Mouse (Mus musculus): ENCODE results near the gene Styk1. TPM values are rescaled to one million over a fixed set of nuclear protein-coding genes. Genes with fewer than 3 reads are reported as not detected.

Gene Styk1
- polyA plus RNA-seq (2015; fragmentation: Nextera tagmentation; extraction: Ambion mirVana): 3.7 and 3.9 TPM in 2 replicates

DNA sequence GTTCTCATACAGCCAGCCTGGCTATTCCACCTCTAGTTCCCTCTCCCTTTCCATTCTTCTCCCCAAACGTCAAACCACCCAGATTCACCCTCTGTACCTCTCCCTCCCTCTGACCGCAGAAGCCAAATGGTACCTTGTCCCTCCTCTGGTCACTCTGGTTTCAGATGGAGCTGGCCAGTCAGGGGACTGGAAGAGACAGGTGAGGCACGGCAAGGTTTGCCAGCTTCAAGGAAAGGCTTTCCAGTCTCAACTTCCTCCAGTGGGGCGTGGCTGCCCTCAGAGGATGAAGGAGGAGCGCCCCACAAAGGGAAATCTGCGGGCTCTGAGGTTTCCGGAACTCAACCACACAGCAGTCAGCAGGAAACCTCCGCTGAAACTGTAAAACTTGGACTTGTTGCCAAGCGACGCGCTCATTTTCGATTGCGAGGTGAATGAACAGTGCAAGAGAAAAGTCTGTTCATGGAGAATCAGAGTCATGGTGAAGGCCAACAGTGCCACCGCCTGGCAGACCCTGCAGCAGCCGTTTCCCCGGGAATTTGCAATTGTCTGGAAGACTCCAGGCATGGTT, at the start of gene Styk1:
Styk1 (minus strand) TSS at position 246 of the 568 bp plus-strand sequence.
- H3K27ac ChIP-seq: no peak within 1 kb of the TSS
- peak within 1 kb of the TSS; percentile 63 for H3K4me2 ChIP-seq
- peak within 1 kb of the TSS; percentile 39 for H3K4me3 ChIP-seq (replicated peaks)
- H3K9me3 ChIP-seq (replicated peaks): no peaks in the 10 kb centered on the region
- peaks cover 6% of the 10 kb centered on the region for H3K4me1 ChIP-seq
- no peaks in the 10 kb centered on the region for H3K27me3 ChIP-seq
- 1% methylated on average over 16 of the region's 16 CpGs for WGBS
- H3K9ac ChIP-seq: 0 out of 2 replicates have a peak within 1 kb of the TSS, but pooled peaks have one; percentile 29
- ATAC-seq (replicated peaks; ENCODE audit: low FRiP score): peak; percentile 94
- no peaks in the 10 kb centered on the region for H3K36me3 ChIP-seq

DNA sequence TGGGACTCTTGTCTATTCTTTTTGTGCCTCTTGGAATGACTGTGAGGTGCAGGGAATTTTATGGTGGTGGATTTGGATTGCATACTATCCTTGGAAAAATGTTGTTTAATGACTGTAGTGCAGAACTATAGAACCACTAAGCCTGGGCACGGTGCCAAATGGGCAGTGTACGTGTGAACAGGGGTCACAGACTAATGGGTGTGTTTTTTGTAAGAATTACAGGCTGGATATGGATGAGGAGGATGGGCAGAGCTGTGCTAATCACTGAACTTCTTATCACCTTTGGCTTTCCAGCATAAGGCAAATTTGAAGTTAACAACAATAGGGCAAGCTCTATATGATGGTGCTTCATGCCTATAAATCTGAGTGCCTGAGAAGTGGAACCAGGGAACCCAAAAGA, 49.6 kb upstream of the Styk1 start:
- H3K4me3 ChIP-seq (replicated peaks): no peak overlapping the region
- no peaks in the 10 kb centered on the region for H3K9me3 ChIP-seq (replicated peaks)
- WGBS: 39% methylated on average over 2 of the region's 2 CpGs
- no peak overlapping the region for H3K4me2 ChIP-seq
- H3K27ac ChIP-seq: no peak overlapping the region
- ATAC-seq (replicated peaks; ENCODE audit: low FRiP score): no peak
- H3K27me3 ChIP-seq: no peaks in the 10 kb centered on the region
- peaks cover 10% of the 10 kb centered on the region for H3K4me1 ChIP-seq
- no peak overlapping the region for H3K9ac ChIP-seq
- H3K36me3 ChIP-seq: no peaks in the 10 kb centered on the region

DNA sequence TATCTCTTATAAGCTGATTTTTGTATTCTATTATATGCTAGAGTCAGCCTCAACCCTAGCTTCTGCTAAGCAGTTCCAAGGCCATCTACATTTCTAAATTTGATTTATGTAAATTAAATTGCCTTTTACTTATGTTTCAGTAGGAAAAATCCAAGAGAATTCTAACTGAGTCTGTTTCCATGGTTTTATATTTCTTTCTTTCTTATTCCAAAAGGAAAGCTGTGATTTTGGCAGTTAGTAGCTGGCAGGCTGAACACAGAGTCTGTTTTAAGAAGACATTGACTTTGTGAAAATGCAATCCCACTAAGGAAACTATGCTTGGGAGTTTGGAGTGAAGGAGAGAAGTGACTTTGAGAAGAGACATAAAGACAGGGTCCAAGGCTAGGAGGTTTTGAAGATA, 49.2 kb upstream of the Styk1 start:
- ATAC-seq (replicated peaks; ENCODE audit: low FRiP score): no peak
- no peak overlapping the region for H3K27ac ChIP-seq
- H3K36me3 ChIP-seq: no peaks in the 10 kb centered on the region
- H3K9me3 ChIP-seq (replicated peaks): no peaks in the 10 kb centered on the region
- H3K4me3 ChIP-seq (replicated peaks): no peak overlapping the region
- no peak overlapping the region for H3K4me2 ChIP-seq
- H3K4me1 ChIP-seq: peaks cover 10% of the 10 kb centered on the region
- H3K9ac ChIP-seq: no peak overlapping the region
- no peaks in the 10 kb centered on the region for H3K27me3 ChIP-seq

DNA sequence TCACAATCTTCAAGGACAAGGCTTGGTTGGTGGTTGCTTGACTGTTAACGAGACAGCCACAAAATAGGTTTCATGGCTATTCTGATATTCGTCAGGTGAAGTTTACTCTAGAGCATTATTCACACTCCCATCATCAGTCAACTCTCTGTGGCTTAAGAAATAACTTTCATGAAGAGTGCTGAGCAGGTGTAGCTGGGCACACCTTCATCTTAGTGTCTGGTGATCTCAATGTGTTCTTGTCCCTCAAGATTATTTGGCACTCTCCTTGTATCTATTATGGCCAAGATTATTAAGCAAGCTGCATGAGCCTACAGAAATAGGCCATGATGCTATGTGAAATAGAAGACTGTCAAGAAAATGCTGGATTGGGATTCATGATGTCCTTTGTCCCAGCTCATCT, 47.9 kb upstream of the Styk1 start:
- no peak overlapping the region for H3K27ac ChIP-seq
- no peak overlapping the region for H3K4me2 ChIP-seq
- 93% methylated on average over 2 of the region's 2 CpGs for WGBS
- H3K9me3 ChIP-seq (replicated peaks): no peaks in the 10 kb centered on the region
- H3K9ac ChIP-seq: no peak overlapping the region
- no peak overlapping the region for H3K4me3 ChIP-seq (replicated peaks)
- peaks cover 4% of the 10 kb centered on the region; the same call in 1 of the 2 replicates for H3K4me1 ChIP-seq
- no peaks in the 10 kb centered on the region for H3K27me3 ChIP-seq
- H3K36me3 ChIP-seq: no peaks in the 10 kb centered on the region
- no peak for ATAC-seq (replicated peaks; ENCODE audit: low FRiP score)

DNA sequence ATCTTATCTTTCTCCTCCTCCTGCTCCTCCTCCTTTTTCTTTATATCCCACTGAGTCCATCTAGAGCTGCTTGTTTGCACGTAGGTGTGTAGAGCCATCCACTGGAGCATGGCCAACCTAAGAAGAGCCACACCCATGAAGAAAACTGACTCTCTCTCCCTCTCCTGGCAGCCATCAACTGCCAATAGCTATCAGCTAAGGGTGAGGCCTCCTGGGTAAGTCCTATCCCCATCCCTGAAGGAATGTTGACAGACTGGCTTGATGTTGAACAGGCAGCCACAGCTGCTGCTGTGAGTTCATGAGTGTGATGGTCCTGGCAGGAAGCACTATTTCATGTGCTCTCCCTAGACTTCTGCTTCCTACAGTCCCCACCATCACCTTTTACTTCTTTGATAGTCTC, 43.3 kb upstream of the Styk1 start:
- no peaks in the 10 kb centered on the region for H3K4me1 ChIP-seq
- H3K4me2 ChIP-seq: no peak overlapping the region
- no peak overlapping the region for H3K4me3 ChIP-seq (replicated peaks)
- no peak for ATAC-seq (replicated peaks; ENCODE audit: low FRiP score)
- 38% methylated on average over 1 of the region's 1 CpGs for WGBS
- H3K9me3 ChIP-seq (replicated peaks): no peaks in the 10 kb centered on the region
- H3K9ac ChIP-seq: no peak overlapping the region
- no peaks in the 10 kb centered on the region for H3K36me3 ChIP-seq
- H3K27me3 ChIP-seq: no peaks in the 10 kb centered on the region
- H3K27ac ChIP-seq: no peak overlapping the region

DNA sequence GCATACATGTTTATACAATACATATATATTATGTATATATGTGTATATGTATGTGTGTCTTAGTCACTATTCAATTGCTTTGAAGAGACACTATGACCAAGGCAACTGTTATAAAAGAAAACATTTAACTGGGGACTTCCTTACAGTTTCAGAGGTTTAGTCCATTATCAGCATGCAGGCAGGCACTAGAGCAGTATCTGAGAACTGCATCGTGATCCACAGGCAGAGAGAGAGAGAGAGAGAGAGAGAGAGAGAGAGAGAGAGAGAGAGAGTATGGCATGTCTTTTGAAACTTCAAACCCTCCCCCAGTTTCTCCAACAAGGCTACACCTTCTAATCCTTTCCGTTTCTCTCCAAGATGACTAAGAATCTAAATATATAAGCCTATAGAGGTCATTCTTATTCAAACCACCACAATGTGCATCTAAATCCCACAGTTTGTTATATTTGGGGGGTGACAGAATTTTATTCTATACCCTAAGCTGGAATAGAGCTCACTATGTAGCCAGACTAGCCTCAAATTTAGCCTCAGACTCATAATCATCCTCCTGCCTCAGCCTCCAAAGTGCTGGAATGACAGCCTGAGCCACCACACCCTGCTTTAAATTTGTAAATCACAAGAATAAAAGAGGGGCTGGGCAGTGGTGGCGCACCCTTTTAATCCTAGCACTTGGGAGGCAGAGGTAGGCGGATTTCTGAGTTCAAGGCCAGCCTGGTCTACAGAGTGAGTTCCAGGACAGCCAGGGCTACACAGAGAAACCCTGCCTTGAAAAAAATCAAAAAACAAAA, 40.7 kb upstream of the Styk1 start:
- Histone ChIP-seq H3K4me2 (no peak overlapping the region), H3K9ac (no peak overlapping the region), H3K36me3 (no peaks in the 10 kb centered on the region), H3K27me3 (no peaks in the 10 kb centered on the region), H3K9me3 (replicated peaks) (no peaks in the 10 kb centered on the region), H3K27ac (no peak overlapping the region), H3K4me3 (replicated peaks) (no peak overlapping the region), H3K4me1 (no peaks in the 10 kb centered on the region)
- 73% methylated on average over 4 of the region's 4 CpGs for WGBS
- ATAC-seq (replicated peaks; ENCODE audit: low FRiP score): no peak

DNA sequence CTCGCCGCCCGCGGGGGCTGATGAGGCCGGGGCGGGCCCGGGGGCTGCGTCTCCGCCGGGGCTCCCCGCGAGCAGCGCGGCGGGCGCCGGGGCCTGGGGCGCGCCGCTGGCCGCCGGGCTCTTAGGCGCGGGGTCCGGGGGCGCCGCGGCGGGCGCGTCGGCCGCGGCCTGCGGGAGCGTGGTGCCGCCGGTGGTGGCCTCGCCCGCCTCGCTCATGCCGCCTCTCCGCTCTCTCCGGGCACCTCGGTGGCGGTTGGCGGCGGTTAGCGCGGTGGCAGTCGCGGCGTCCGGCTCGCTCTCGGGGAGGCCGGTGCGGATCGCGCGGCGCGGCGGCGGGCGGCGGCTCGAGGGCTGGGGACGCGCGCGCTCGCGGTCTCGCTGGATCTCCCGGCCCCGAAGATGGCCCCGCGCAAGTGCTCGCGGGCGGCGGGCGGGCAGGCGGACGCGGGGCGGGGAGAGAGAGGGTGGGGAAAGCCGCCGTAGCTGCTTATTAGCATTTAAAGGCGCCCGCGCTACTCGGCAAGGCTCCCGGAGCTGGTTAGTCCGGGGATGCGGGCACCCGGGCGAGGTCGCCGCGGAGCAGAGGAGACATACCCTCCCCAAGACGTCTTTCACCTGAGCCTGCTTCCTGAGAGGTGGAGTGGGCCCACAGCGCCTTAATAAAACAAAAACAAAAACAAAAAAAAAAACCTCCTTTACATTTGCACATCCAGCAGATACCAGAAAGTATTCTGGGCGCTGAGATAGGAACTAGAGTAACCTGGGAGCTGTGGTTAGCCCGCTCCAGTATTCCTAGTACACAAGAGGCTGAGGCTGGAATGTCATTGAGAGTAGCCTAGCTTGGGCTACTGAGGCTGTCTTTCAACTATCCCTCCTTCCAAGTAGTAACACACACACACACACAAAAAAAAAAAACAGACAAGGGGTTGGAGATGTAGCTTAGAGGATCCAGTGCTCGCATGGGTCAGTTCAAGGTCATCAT, 34.9 kb upstream of the Styk1 start, which contains the start of gene Ybx3:
Ybx3 (minus strand) TSS at position 437 of the 982 bp plus-strand sequence.
- WGBS: under 1% methylated on average over 53 of the region's 107 CpGs
- peak within 1 kb of the TSS; percentile 97 for H3K9ac ChIP-seq

DNA sequence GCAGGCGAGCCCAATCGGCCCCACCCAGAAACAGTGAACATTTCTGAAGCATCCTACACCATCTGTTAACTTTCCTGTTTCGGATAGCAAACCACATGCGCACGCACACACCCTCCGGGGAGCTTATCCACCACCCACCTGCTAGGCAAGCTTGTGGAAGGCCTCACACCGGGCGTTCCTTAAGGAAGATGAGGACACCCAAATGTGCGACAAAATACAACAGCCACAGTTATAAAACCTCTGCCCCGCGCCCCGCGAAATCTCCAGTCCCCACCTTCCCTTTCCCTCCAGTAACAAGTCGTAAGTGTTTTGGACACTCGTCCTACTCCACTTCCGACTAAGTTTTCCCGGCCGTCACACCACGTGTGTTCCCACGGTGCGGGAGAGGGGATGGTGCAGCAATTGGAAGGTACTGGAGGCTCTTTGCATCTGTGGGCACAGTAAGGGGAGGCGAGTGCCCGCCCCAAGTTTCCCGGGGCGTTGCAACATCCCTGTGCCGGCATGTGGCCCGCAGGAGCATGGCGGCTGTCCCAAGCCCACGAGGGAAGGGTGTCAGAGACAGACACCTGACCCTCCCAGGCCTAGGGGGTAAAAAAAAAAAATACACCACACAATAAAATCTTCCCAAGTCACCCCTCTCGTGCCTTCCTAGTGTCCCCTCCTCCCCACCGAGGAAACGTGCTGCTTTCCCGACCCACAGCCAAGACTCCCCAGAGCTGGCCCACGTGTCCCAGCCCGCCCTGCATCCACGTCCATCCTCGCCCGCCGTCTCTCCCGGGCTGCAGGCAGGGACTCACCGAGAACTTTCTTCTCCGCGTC, 34.0 kb upstream of the Styk1 start:
- Histone ChIP-seq H3K27ac (peak overlapping the region; percentile 90), H3K4me3 (replicated peaks) (peak overlapping the region; percentile 88), H3K4me1 (peaks cover 48% of the 10 kb centered on the region), H3K9me3 (replicated peaks) (no peaks in the 10 kb centered on the region), H3K4me2 (peak overlapping the region; percentile 85), H3K9ac (peak overlapping the region; percentile 97), H3K27me3 (no peaks in the 10 kb centered on the region), H3K36me3 (no peaks in the 10 kb centered on the region)
- ATAC-seq (replicated peaks; ENCODE audit: low FRiP score): peak; percentile 27
- 1% methylated on average over 43 of the region's 43 CpGs for WGBS

More for the DNA sequence above, 34.9 kb upstream of the Styk1 start, which contains the start of gene Ybx3:
- H3K4me3 ChIP-seq (replicated peaks): peak within 1 kb of the TSS; percentile 88
- no peaks in the 10 kb centered on the region for H3K9me3 ChIP-seq (replicated peaks)
- no peaks in the 10 kb centered on the region for H3K36me3 ChIP-seq
- ATAC-seq (replicated peaks; ENCODE audit: low FRiP score): peak; percentile 94
- peaks cover 39% of the 10 kb centered on the region for H3K4me1 ChIP-seq
- H3K4me2 ChIP-seq: peak within 1 kb of the TSS; percentile 85
- peak within 1 kb of the TSS; percentile 90 for H3K27ac ChIP-seq
- H3K27me3 ChIP-seq: no peaks in the 10 kb centered on the region

DNA sequence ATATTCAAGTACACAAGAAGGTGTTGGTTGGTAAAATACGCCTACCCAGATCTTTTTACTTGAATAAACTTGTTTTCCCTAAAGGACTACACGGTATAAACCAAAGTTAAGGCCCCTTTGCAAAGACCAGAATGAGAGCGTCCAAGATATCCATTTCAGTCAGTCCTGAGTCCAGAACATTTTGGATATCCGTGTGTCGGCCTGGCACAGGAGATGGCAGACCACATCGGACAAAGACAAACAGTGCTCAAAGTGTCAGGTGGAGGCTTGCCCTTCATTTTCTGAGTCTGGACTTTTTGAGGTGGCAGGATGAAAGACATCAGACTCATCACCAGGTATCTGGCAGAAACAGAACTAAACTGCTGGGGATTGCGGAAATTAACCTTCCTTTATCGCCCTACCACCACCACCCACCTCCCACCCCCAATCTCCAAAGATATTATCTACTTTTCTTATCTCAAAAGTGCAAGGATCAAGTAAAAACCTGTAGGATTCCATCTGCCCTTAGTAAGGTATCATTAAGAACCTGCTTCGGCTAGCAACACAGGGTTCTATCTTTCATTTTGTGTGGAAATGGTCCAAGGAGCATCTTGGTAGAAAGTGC, 33.1 kb upstream of the Styk1 start:
- Histone ChIP-seq H3K27me3 (no peaks in the 10 kb centered on the region), H3K27ac (peak overlapping the region; percentile 90), H3K4me3 (replicated peaks) (peak overlapping the region; percentile 88), H3K4me2 (peak overlapping the region; percentile 85), H3K9me3 (replicated peaks) (no peaks in the 10 kb centered on the region), H3K9ac (peak overlapping the region; percentile 97), H3K4me1 (peaks cover 55% of the 10 kb centered on the region), H3K36me3 (no peaks in the 10 kb centered on the region)
- 33% methylated on average over 9 of the region's 9 CpGs for WGBS
- ATAC-seq (replicated peaks; ENCODE audit: low FRiP score): no peak

DNA sequence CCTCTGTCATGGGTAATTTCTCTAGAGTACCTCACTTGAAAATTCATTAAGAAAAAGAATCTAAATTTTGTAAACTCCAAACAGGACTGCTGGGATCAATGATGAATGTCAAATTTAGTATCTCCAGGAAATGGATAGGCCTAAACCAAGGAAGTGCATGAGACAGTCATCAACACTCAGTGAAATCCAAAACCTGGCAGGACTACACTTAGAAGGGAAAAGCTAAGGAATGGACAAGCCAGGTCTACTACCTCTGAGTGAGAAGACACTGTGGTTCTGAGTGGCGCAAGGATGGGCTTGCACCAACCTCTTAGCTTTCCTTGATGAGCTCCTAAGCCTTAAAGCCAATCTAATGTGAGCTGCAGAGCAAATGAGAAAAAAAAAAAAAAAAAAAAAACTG, 32.1 kb upstream of the Styk1 start:
- Histone ChIP-seq H3K27me3 (no peaks in the 10 kb centered on the region), H3K36me3 (peaks cover 5% of the 10 kb centered on the region; the same call in 1 of the 2 replicates), H3K4me1 (peaks cover 61% of the 10 kb centered on the region), H3K9ac (no peak overlapping the region), H3K4me2 (peak overlapping the region; percentile 85), H3K27ac (no peak overlapping the region), H3K4me3 (replicated peaks) (peak overlapping the region; percentile 88; the same call in 1 of the 2 replicates), H3K9me3 (replicated peaks) (no peaks in the 10 kb centered on the region)
- 69% methylated on average over 1 of the region's 1 CpGs for WGBS
- no peak for ATAC-seq (replicated peaks; ENCODE audit: low FRiP score)

All from kidney, embryonic 15.5 days (tissue).